Mouse (Mus musculus) intestine, embryonic 16.5 days (tissue): ENCODE data around the gene 1700029I15Rik. TPM values are rescaled to one million over a fixed set of nuclear protein-coding genes. Genes with fewer than 3 reads are reported as not detected.
"Not testable (repeated sequence)": the region's sequence is repeated elsewhere in the genome, so short reads cannot be mapped to it uniquely, and the experiment has no call there.

Experiments used
- ATAC-seq: fragments of 200-750 bp; cut with Nextera tagmentation; 2 replicates; pipeline ENCODE4 v1.8.0; 2017; ENCODE audit warnings: moderate TSS enrichment, moderate library complexity
- H3K27ac ChIP-seq: fragments of 300-500 bp; sonication (generic); 2 replicates; pipeline ENCODE4 v1.5.1; 2014; ENCODE audit warnings: mild to moderate bottlenecking, low read length
- H3K27me3 ChIP-seq: fragments of 300-500 bp; sonication (generic); replicated peaks from 2 replicates; pipeline ENCODE4 v1.6.1; 2014; ENCODE audit warnings: low read length, control low read depth, mixed read lengths; ENCODE audit not compliant: control insufficient read depth, insufficient read depth
- H3K36me3 ChIP-seq: fragments of 300-500 bp; sonication (generic); 2 replicates; pipeline ENCODE4 v1.6.1; 2014; ENCODE audit warnings: low read length, control low read depth; ENCODE audit not compliant: control insufficient read depth, insufficient read depth
- H3K4me1 ChIP-seq: fragments of 300-500 bp; sonication (generic); 2 replicates; pipeline ENCODE4 v1.6.1; 2014; ENCODE audit warnings: low read length, control low read depth, mixed read lengths; ENCODE audit not compliant: control insufficient read depth, insufficient read depth
- H3K4me2 ChIP-seq: fragments of 300-500 bp; sonication (generic); 2 replicates; pipeline ENCODE4 v1.6.1; 2014; ENCODE audit warnings: low read depth, low read length, control low read depth
- H3K4me3 ChIP-seq: fragments of 300-500 bp; sonication (generic); 2 replicates; pipeline ENCODE4 v1.5.1; 2014; ENCODE audit warnings: mild to moderate bottlenecking, low read length
- H3K9ac ChIP-seq: fragments of 300-500 bp; sonication (generic); 2 replicates; pipeline ENCODE4 v1.6.1; 2014; ENCODE audit warnings: low read depth, low read length
- H3K9me3 ChIP-seq: fragments of 300-500 bp; sonication (generic); 2 replicates; pipeline ENCODE4 v1.6.1; 2016; ENCODE audit warnings: low read length, control low read depth; ENCODE audit not compliant: control insufficient read depth
- WGBS: fragments of 180-500 bp; shearing (Covaris S2); extraction: QIAGEN DNeasy Blood & Tissue Kit; methylation state at CpG from one replicate; pipeline ENCODE4 v1.1.7; 2014; 5-methylcytosine and 5-hydroxymethylcytosine counted together
- polyA plus RNA-seq: library from polyadenylated mRNA; unstranded; fragments of >200 nt; fragmentation: Nextera tagmentation; extraction: Ambion mirVana; gene quantifications from 2 replicates; pipeline ENCODE4 v1.2.1, GENCODE M21; 2015

Gene 1700029I15Rik
- polyA plus RNA-seq, 1 experiment from 2014 or later = 5.0 TPM

DNA sequence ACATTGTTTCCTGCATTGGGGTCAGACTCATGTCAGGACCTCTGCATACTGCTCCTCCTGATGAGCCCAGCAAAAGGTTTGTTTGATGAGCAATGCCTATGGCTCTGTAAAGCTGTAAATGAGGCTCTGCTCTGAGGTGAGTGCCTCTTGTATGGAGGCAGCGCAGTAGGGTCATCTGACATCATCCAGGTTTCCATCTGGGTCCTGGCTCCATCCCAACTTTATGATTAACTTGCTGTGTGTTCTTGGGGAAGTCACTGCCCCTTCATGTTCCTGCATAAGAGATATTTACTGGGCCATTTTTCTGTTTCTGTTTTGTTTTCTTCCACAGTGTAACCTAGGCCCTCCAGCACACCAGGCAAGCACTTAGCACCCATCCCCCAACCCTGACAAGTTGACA lies 15.1 kb downstream of the 1700029I15Rik start:
- 90% methylated on average over 1 of the region's 1 CpGs for WGBS
- Histone ChIP-seq H3K36me3 (no peaks in the 10 kb centered on the region), H3K27me3 (peaks cover 6% of the 10 kb centered on the region; the same call in 1 of the 2 replicates), H3K4me2 (no peak overlapping the region), H3K9me3 (no peaks in the 10 kb centered on the region), H3K4me3 (no peak overlapping the region), H3K27ac (no peak overlapping the region), H3K9ac (no peak overlapping the region), H3K4me1 (peaks cover 9% of the 10 kb centered on the region)
- no peak for ATAC-seq

DNA sequence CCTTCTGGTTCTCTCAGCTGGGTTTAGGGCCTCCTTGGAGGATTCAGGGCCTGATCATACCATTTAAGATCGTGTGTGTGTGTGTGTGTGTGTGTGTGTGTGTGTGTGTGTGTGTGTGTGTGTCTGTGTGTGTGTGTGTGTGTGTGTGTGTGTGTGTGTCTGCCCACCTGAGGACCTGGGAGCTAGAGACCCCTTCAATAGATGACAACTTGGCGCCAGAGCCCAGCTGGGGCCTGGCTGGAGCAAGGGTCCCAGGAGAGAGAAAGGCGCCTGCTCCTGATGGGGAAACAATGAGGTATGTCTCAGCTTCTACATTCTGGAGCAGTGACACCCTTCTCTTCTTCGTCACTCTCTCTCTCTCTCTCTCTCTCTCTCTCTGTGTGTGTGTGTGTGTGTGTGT lies 17.5 kb downstream of the 1700029I15Rik start:
- H3K4me3 ChIP-seq, H3K9me3 ChIP-seq, H3K4me2 ChIP-seq, H3K9ac ChIP-seq, H3K27ac ChIP-seq, H3K36me3 ChIP-seq, ATAC-seq, H3K27me3 ChIP-seq, H3K4me1 ChIP-seq: not testable (repeated sequence)
- WGBS = 79% methylated on average over 4 of the region's 4 CpGs

DNA sequence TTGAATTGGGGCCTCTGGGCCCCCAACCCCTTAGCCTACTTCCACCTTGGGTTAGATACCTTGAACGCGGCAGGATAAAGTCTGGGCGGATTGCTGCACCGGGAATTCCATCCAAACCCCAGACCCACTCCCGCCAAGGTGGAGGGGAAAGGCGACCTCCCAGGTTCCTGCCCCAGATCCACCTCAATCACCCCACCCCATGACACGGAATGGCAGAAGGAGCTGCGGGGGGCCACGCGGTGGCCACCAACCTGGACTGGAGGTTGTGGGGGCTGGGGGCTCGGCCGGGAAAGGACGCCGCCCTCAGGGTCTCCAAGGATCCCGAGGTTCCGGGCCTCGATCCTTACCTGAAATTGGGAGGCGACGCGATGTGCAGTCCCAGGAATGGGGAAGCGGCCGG lies 18.3 kb downstream of the 1700029I15Rik start:
- H3K27me3 ChIP-seq = peaks cover 6% of the 10 kb centered on the region; the same call in 1 of the 2 replicates
- 5% methylated on average over 22 of the region's 22 CpGs for WGBS
- H3K27ac ChIP-seq = no peak overlapping the region
- peaks cover 3% of the 10 kb centered on the region; the same call in 1 of the 2 replicates for H3K36me3 ChIP-seq
- H3K4me1 ChIP-seq = peaks cover 9% of the 10 kb centered on the region; the same call in 1 of the 2 replicates
- H3K9me3 ChIP-seq = no peaks in the 10 kb centered on the region
- H3K9ac ChIP-seq = peak overlapping the region; percentile 71
- H3K4me3 ChIP-seq = peak overlapping the region; percentile 60
- ATAC-seq = peak; percentile 33; the same call in 1 of the 2 replicates
- peak overlapping the region; percentile 94 for H3K4me2 ChIP-seq

DNA sequence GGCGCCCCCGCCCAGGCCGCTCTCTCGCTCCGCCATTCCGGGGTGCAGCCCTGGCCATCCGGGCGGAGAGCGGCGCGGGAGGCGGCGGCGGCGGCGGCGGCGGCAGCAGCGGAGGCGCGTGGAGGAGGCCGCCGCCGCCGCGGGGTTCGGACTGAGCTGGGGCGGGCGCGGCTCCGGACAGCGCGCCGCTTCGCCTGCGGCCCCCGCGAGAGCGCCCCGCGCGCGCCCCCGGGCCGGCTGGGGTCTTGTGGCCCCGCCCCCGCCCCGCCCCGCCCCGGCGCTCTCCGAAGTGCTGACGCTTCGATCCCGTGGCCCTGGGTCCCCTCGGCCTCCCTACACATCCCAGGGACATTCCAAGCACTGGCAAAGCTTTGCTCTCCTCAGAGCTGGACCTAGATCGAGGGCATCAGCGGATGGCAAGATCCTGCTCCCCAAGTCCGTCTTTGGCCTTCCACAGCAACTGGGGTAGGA lies 18.8 kb downstream of the 1700029I15Rik start, which contains the start of gene Mapk8ip1:
Gene Mapk8ip1, minus strand, starts transcription at position 173 of the 471 bp plus-strand sequence.
- peak; percentile 78 for ATAC-seq
- Histone ChIP-seq H3K36me3 (peaks cover 3% of the 10 kb centered on the region; the same call in 1 of the 2 replicates), H3K4me3 (peak within 1 kb of the TSS; percentile 60), H3K4me2 (peak within 1 kb of the TSS; percentile 94), H3K27me3 (peaks cover 6% of the 10 kb centered on the region; the same call in 1 of the 2 replicates), H3K4me1 (peaks cover 9% of the 10 kb centered on the region; the same call in 1 of the 2 replicates), H3K9ac (peak within 1 kb of the TSS; percentile 71), H3K27ac (no peak within 1 kb of the TSS), H3K9me3 (no peaks in the 10 kb centered on the region)
- WGBS = 3% methylated on average over 28 of the region's 59 CpGs

DNA sequence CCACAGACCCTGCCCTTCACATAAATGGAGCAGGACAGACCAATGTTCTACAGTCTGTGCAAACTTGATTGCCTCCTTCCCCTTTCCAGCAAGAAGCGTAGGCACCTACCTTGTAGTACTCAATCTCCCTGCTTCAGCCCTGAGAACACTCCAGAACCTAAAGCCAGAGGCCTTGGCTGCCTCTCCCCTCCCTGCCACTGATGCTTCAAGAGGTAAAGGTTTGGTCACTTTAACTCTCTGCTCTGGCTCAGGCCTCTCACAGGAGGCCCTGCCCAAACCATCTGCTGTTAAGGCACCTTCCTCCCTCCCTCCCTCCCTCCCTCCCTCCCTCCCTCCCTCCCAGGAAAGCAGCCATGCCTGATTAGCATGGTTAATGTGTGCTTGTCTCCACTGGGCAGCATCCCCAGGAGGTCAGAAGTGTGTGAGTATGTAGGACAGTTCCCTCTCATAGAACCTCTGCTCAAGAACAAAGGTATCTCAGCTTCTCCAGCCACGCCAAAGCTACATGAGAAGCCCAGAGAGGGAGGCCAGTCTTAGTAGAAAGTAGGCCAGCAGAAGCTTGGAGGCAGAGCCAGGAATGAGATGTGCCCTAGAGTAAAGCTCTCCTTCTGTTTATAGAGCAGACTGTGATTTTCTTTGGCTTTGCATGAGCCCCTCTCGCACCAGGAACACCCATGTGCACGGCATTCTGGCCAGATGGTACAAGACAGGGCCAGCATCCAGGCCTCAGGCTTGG lies 20.4 kb downstream of the 1700029I15Rik start:
- ATAC-seq = no peak
- H3K9me3 ChIP-seq = no peaks in the 10 kb centered on the region
- H3K36me3 ChIP-seq = peaks cover 3% of the 10 kb centered on the region; the same call in 1 of the 2 replicates
- 64% methylated on average over 4 of the region's 4 CpGs for WGBS
- peaks cover 9% of the 10 kb centered on the region; the same call in 1 of the 2 replicates for H3K4me1 ChIP-seq
- H3K4me3 ChIP-seq = no peak overlapping the region
- H3K9ac ChIP-seq = no peak overlapping the region
- peaks cover 6% of the 10 kb centered on the region; the same call in 1 of the 2 replicates for H3K27me3 ChIP-seq
- H3K4me2 ChIP-seq = no peak overlapping the region
- no peak overlapping the region for H3K27ac ChIP-seq

DNA sequence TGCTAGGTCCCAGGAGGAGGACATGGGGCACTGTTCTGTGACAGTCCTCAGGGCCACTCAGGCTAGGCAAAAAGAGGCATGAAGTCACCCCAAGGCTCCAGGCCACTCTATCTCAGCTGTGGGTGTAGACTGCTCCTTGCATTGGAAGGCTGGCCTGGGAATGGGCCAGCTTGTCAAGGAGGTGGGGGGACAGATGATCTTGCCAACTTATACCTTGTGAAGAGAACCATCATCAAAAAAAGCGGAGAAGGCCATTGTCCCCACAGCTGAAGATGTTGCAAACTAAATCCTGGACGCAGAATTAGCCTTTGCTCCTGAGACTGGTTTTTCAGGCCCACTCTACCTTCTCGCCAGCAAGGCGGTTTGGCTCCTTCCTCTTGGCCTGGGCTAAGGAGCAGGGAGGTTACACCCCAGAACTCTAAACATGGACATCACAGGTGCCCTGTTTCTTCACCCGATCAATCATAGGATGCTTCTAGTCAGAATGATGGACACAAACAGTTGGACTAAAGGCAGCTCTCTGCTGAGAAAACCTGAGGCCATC lies 21.5 kb downstream of the 1700029I15Rik start:
- ATAC-seq = no peak
- Histone ChIP-seq H3K27ac (no peak overlapping the region), H3K27me3 (peaks cover 6% of the 10 kb centered on the region; the same call in 1 of the 2 replicates), H3K4me3 (no peak overlapping the region), H3K4me2 (no peak overlapping the region), H3K36me3 (peaks cover 3% of the 10 kb centered on the region; the same call in 1 of the 2 replicates), H3K4me1 (peaks cover 9% of the 10 kb centered on the region; the same call in 1 of the 2 replicates), H3K9me3 (no peaks in the 10 kb centered on the region), H3K9ac (no peak overlapping the region)
- WGBS = 91% methylated on average over 5 of the region's 5 CpGs

DNA sequence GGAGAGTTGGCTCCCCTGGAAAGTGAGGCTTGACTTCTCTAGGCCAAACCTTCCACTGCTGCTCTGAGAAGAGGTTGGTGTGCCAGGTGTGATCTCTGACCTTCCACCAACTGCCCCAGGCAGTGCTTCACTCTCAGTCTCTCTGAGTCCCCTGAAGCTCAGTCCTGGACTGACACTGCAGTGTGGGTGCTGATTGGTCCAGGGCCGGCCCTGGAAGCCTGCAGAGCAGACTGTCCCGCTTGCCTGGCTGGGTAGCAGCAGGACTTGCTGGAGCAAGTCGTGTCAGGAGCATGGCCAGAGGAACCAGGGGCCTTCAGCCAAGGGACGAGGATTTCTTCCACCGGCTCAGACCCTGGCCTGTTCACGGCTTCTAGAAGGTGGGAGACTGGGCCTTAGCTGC lies 22.4 kb downstream of the 1700029I15Rik start:
- no peak overlapping the region for H3K4me2 ChIP-seq
- peaks cover 4% of the 10 kb centered on the region for H3K36me3 ChIP-seq
- H3K4me3 ChIP-seq = no peak overlapping the region
- no peak for ATAC-seq
- no peaks in the 10 kb centered on the region for H3K9me3 ChIP-seq
- peaks cover 6% of the 10 kb centered on the region; the same call in 1 of the 2 replicates for H3K27me3 ChIP-seq
- peaks cover 9% of the 10 kb centered on the region; the same call in 1 of the 2 replicates for H3K4me1 ChIP-seq
- no peak overlapping the region for H3K27ac ChIP-seq
- no peak overlapping the region for H3K9ac ChIP-seq
- 85% methylated on average over 6 of the region's 6 CpGs for WGBS

DNA sequence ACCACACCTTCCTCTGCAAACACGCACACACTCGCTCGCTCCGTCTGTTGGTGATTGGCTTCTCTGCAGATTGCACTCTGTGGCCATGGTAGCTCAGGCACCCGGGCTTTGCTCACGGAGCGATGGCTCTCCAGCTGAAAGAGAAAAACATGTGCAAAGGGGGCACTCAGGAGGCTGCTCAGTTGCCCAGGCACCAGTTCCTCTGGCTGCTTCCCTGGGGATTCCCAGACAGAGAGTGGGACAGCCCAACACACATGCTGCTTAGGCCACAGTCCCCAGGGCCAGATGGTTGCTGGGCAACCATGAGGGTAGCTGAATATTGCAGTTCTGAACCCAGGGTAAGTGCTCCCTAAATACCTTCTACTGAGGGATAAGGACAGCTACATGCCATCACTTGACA lies 23.3 kb downstream of the 1700029I15Rik start:
- ATAC-seq = no peak
- H3K4me2 ChIP-seq = no peak overlapping the region
- peaks cover 7% of the 10 kb centered on the region; the same call in 1 of the 2 replicates for H3K4me1 ChIP-seq
- H3K9me3 ChIP-seq = no peaks in the 10 kb centered on the region
- H3K4me3 ChIP-seq = no peak overlapping the region
- 83% methylated on average over 7 of the region's 7 CpGs for WGBS
- no peak overlapping the region for H3K27ac ChIP-seq
- H3K9ac ChIP-seq = no peak overlapping the region
- H3K36me3 ChIP-seq = peaks cover 10% of the 10 kb centered on the region
- peaks cover 3% of the 10 kb centered on the region; the same call in 1 of the 2 replicates for H3K27me3 ChIP-seq

DNA sequence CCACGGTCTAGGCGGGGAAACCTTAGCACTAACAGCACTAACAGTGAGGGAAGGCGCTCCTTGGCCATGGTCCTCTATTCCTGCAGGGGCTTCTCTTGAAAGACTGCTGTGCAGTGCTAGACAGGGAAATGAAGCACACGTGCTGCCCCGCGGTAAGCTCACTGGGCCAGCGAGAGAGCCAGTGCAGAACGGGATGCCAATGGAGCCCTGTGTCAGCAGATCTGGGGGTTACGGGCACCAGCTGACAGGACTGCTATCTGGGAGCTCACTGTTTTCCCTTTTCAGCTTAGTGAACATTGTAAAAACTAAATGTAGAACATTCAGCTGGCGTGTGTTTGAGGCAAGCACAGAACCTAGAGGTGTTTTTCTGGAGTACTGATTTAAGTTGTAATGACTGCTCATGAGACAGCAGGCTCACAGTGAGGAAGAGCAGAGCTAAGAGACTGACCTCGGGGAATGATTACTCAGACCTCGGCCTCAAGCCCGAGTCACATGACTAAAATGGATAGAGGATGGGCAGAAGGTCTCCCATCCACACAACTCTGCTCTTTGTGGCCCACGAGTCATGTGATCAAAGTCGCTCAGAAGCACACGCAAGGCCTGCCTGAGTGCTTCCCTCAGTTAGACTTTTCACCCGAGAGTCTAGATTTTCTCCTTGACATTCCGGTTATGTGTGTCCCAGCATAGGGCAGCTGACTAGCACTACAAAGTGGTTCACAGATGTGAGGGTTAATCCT lies 26.1 kb downstream of the 1700029I15Rik start:
- no peak overlapping the region for H3K27ac ChIP-seq
- no peak overlapping the region for H3K9ac ChIP-seq
- no peak for ATAC-seq
- H3K4me2 ChIP-seq = no peak overlapping the region
- H3K4me1 ChIP-seq = no peaks in the 10 kb centered on the region
- H3K4me3 ChIP-seq = no peak overlapping the region
- H3K9me3 ChIP-seq = no peaks in the 10 kb centered on the region
- WGBS = 88% methylated on average over 18 of the region's 18 CpGs
- H3K27me3 ChIP-seq = no peaks in the 10 kb centered on the region
- H3K36me3 ChIP-seq = peaks cover 16% of the 10 kb centered on the region
